Mouse (Mus musculus): Measurements from ENCODE around the gene 4933406M09Rik. TPM values are rescaled to one million over a fixed set of nuclear protein-coding genes. Genes with fewer than 3 reads are reported as not detected.
A peak's percentile ranks its signal among the peaks of the same experiment; 100 is the strongest.

4933406M09Rik gene
- polyA plus RNA-seq, 1 experiment from 2014 or later = not detected

DNA sequence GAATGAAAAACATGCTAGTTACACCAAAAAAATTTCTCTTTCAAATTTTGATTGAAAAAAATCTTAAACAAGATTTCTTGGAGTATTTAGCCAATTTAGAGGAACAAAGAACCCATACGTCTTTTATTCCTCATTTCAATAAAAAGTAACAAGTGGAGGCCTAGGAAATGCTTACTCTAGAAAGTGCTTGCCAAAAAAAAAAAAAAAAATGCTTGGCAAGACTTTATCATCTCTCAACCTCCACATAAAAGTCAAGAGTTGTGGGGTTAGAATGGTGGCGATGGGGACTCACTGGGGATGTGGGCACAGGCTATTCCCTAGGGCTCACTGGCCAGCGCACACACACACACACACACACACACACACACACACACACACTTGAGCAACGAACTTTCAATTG, 22.5 kb upstream of the 4933406M09Rik start:
- Histone ChIP-seq H3K9me3 (ENCODE audit: control insufficient read depth, low read length) (no peaks in the 10 kb centered on the region), H3K4me1 (ENCODE audit: control insufficient read depth, insufficient read depth, low read length) (peaks cover 11% of the 10 kb centered on the region), H3K27me3 (ENCODE audit: control insufficient read depth, insufficient read depth, low read length) (no peaks in the 10 kb centered on the region), H3K4me2 (replicated peaks; ENCODE audit: low read depth, low read length) (no peak overlapping the region), H3K36me3 (ENCODE audit: control insufficient read depth, insufficient read depth, low read length) (peaks cover 16% of the 10 kb centered on the region), H3K27ac (ENCODE audit: low read depth, low read length) (no peak overlapping the region), H3K4me3 (ENCODE audit: low read length) (no peak overlapping the region), H3K9ac (ENCODE audit: low read depth, low read length) (no peak overlapping the region)
- 77% methylated on average over 4 of the region's 4 CpGs for whole genome bisulfite sequencing
- no peak for ATAC-seq (ENCODE audit: low FRiP score, low TSS enrichment)

GRCm38 (mm10) chr1:134365491-134365890, 20.2 kb upstream of the 4933406M09Rik start:
- ATAC-seq (ENCODE audit: low FRiP score, low TSS enrichment) = no peak
- Histone ChIP-seq H3K4me2 (replicated peaks; ENCODE audit: low read depth, low read length) (no peak overlapping the region), H3K9ac (ENCODE audit: low read depth, low read length) (no peak overlapping the region), H3K27me3 (ENCODE audit: control insufficient read depth, insufficient read depth, low read length) (no peaks in the 10 kb centered on the region), H3K36me3 (ENCODE audit: control insufficient read depth, insufficient read depth, low read length) (peaks cover 2% of the 10 kb centered on the region; the same call in 1 of the 2 replicates), H3K4me3 (ENCODE audit: low read length) (no peak overlapping the region), H3K27ac (ENCODE audit: low read depth, low read length) (no peak overlapping the region), H3K9me3 (ENCODE audit: control insufficient read depth, low read length) (peaks cover under 1% of the 10 kb centered on the region; the same call in 1 of the 2 replicates), H3K4me1 (ENCODE audit: control insufficient read depth, insufficient read depth, low read length) (peaks cover 6% of the 10 kb centered on the region)
- WGBS = 69% methylated on average over 5 of the region's 5 CpGs

DNA sequence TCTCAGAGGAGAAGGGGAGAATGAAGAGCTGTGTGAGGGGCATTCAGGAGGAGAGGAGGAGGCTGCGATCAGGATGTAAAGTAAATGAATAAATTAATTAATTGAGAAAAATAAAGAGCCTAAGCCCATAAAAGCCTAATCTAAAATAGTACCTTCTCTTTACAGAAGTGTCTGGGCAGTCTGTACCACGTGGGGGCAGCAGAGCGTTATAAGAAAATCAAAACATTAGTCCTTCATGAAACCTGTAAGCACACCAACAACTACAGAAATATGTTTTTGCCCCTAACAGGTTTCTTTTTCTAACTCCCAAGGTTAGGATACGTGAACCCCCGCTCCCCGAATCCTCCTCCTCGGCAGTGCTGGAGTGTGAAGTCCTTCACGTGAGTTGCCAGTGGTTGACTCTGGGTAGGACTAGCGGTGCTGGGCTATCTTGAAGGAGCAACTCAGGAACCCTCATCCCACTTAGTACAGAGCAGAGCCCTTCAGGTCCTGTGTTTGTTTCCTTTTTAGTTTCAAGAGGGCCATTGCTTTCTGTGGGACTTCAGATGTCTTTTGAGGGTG, 16.9 kb upstream of the 4933406M09Rik start:
- no peaks in the 10 kb centered on the region for H3K4me1 ChIP-seq (ENCODE audit: control insufficient read depth, insufficient read depth, low read length)
- H3K27ac ChIP-seq (ENCODE audit: low read depth, low read length) = no peak overlapping the region
- H3K4me2 ChIP-seq (replicated peaks; ENCODE audit: low read depth, low read length) = no peak overlapping the region
- no peak for ATAC-seq (ENCODE audit: low FRiP score, low TSS enrichment)
- no peaks in the 10 kb centered on the region for H3K27me3 ChIP-seq (ENCODE audit: control insufficient read depth, insufficient read depth, low read length)
- H3K9me3 ChIP-seq (ENCODE audit: control insufficient read depth, low read length) = peaks cover 3% of the 10 kb centered on the region; the same call in 1 of the 2 replicates
- no peak overlapping the region for H3K4me3 ChIP-seq (ENCODE audit: low read length)
- no peak overlapping the region for H3K9ac ChIP-seq (ENCODE audit: low read depth, low read length)
- no peaks in the 10 kb centered on the region for H3K36me3 ChIP-seq (ENCODE audit: control insufficient read depth, insufficient read depth, low read length)
- WGBS = 55% methylated on average over 9 of the region's 9 CpGs

DNA sequence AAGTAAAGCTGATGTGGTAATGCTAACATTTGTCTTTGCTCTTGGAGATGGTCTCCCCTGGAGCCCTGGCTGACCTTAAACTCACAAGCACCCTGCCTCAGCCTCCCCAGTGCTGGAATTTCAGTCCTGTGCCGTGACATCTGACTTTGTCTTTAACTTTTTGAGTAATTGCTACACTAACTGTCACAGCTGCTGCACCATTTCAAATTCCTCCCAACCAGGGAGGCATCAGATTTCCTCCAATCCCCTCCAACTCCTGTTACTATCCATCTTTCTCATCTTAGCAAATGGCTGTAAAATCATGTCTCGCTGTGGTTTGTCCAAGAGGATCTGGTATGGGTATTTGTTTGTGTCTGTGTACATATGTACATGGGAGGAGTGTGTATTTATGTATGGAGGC, 11.6 kb upstream of the 4933406M09Rik start:
- no peaks in the 10 kb centered on the region for H3K36me3 ChIP-seq (ENCODE audit: control insufficient read depth, insufficient read depth, low read length)
- peaks cover 3% of the 10 kb centered on the region; the same call in 1 of the 2 replicates for H3K9me3 ChIP-seq (ENCODE audit: control insufficient read depth, low read length)
- ATAC-seq (ENCODE audit: low FRiP score, low TSS enrichment) = no peak
- no peaks in the 10 kb centered on the region for H3K4me1 ChIP-seq (ENCODE audit: control insufficient read depth, insufficient read depth, low read length)
- H3K9ac ChIP-seq (ENCODE audit: low read depth, low read length) = no peak overlapping the region
- H3K4me2 ChIP-seq (replicated peaks; ENCODE audit: low read depth, low read length) = no peak overlapping the region
- H3K4me3 ChIP-seq (ENCODE audit: low read length) = no peak overlapping the region
- no peak overlapping the region for H3K27ac ChIP-seq (ENCODE audit: low read depth, low read length)
- WGBS = 48% methylated on average over 2 of the region's 2 CpGs
- no peaks in the 10 kb centered on the region for H3K27me3 ChIP-seq (ENCODE audit: control insufficient read depth, insufficient read depth, low read length)

- Histone ChIP-seq H3K4me3 (ENCODE audit: low read length) (no peak overlapping the region), H3K9me3 (ENCODE audit: control insufficient read depth, low read length) (no peaks in the 10 kb centered on the region), H3K36me3 (ENCODE audit: control insufficient read depth, insufficient read depth, low read length) (no peaks in the 10 kb centered on the region), H3K27me3 (ENCODE audit: control insufficient read depth, insufficient read depth, low read length) (no peaks in the 10 kb centered on the region), H3K4me2 (replicated peaks; ENCODE audit: low read depth, low read length) (peak overlapping the region; percentile 61), H3K9ac (ENCODE audit: low read depth, low read length) (no peak overlapping the region), H3K4me1 (ENCODE audit: control insufficient read depth, insufficient read depth, low read length) (no peaks in the 10 kb centered on the region), H3K27ac (ENCODE audit: low read depth, low read length) (no peak overlapping the region)
- 62% methylated on average over 2 of the region's 2 CpGs for WGBS
- no peak for ATAC-seq (ENCODE audit: low FRiP score, low TSS enrichment)
Observed at GRCm38 (mm10) chr1:134381051-134381450, 4.7 kb upstream of the 4933406M09Rik start.

- ATAC-seq (ENCODE audit: low FRiP score, low TSS enrichment) = no peak
- peak overlapping the region; percentile 34 for H3K4me3 ChIP-seq (ENCODE audit: low read length)
- H3K27me3 ChIP-seq (ENCODE audit: control insufficient read depth, insufficient read depth, low read length) = no peaks in the 10 kb centered on the region
- peak overlapping the region; percentile 40; the same call in 1 of the 2 replicates for H3K9ac ChIP-seq (ENCODE audit: low read depth, low read length)
- 4% methylated on average over 19 of the region's 19 CpGs for WGBS
- H3K9me3 ChIP-seq (ENCODE audit: control insufficient read depth, low read length) = no peaks in the 10 kb centered on the region
- H3K27ac ChIP-seq (ENCODE audit: low read depth, low read length) = no peak overlapping the region
- H3K4me1 ChIP-seq (ENCODE audit: control insufficient read depth, insufficient read depth, low read length) = no peaks in the 10 kb centered on the region
- no peaks in the 10 kb centered on the region for H3K36me3 ChIP-seq (ENCODE audit: control insufficient read depth, insufficient read depth, low read length)
- H3K4me2 ChIP-seq (replicated peaks; ENCODE audit: low read depth, low read length) = peak overlapping the region; percentile 61
Observed at GRCm38 (mm10) chr1:134381795-134382625, 3.7 kb upstream of the 4933406M09Rik start.

GRCm38 (mm10) chr1:134384581-134384980, 1.2 kb upstream of the 4933406M09Rik start:
- Histone ChIP-seq H3K27me3 (ENCODE audit: control insufficient read depth, insufficient read depth, low read length) (no peaks in the 10 kb centered on the region), H3K4me2 (replicated peaks; ENCODE audit: low read depth, low read length) (no peak overlapping the region), H3K27ac (ENCODE audit: low read depth, low read length) (no peak overlapping the region), H3K9ac (ENCODE audit: low read depth, low read length) (no peak overlapping the region), H3K36me3 (ENCODE audit: control insufficient read depth, insufficient read depth, low read length) (no peaks in the 10 kb centered on the region), H3K9me3 (ENCODE audit: control insufficient read depth, low read length) (no peaks in the 10 kb centered on the region), H3K4me1 (ENCODE audit: control insufficient read depth, insufficient read depth, low read length) (no peaks in the 10 kb centered on the region), H3K4me3 (ENCODE audit: low read length) (no peak overlapping the region)
- WGBS = 87% methylated on average over 4 of the region's 4 CpGs
- ATAC-seq (ENCODE audit: low FRiP score, low TSS enrichment) = no peak

DNA sequence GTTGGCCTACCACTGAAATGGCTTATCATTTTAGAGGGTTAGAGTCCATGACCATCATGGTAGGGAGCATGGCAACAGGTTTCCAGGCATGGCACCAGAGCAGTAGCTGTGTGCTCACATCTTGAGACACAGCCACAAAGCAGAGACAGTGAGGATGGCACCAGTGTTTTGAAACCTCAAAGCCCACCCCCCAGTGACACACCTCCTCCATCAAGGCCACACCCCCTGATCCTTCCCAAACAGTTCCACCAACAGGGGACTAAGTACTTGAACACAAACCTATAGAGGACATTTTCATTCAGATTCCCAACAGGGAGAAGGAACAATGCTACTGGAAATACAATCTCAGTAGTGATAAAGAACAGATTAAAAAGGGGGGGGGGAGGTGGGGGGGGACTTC, 564 bp upstream of the 4933406M09Rik start:
- H3K36me3 ChIP-seq (ENCODE audit: control insufficient read depth, insufficient read depth, low read length) = no peaks in the 10 kb centered on the region
- H3K4me1 ChIP-seq (ENCODE audit: control insufficient read depth, insufficient read depth, low read length) = no peaks in the 10 kb centered on the region
- no peaks in the 10 kb centered on the region for H3K9me3 ChIP-seq (ENCODE audit: control insufficient read depth, low read length)
- no peak for ATAC-seq (ENCODE audit: low FRiP score, low TSS enrichment)
- H3K4me2 ChIP-seq (replicated peaks; ENCODE audit: low read depth, low read length) = no peak overlapping the region
- no peak overlapping the region for H3K27ac ChIP-seq (ENCODE audit: low read depth, low read length)
- no peak overlapping the region for H3K9ac ChIP-seq (ENCODE audit: low read depth, low read length)
- H3K27me3 ChIP-seq (ENCODE audit: control insufficient read depth, insufficient read depth, low read length) = no peaks in the 10 kb centered on the region
- no peak overlapping the region for H3K4me3 ChIP-seq (ENCODE audit: low read length)

DNA sequence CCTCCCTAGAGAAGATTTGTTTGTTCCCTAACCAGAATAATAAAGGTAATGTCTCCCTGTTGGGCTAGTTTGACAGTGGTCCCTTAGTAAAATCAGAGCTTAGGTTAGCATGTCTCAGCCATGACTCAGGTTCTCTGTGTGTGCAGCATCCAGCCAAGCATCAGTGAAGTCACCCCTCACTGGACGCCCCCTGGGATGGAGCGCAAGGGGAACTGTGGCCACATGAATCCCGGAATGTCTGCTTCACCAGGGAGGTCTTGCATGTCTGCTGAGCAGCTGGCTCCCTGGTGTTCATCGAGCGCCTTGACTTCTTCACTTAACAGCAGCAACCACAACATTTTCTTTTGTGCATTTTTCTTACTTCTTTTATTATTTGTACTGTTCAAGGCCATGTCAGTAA, 8.1 kb downstream of the 4933406M09Rik start:
- H3K9me3 ChIP-seq (ENCODE audit: control insufficient read depth, low read length) = no peaks in the 10 kb centered on the region
- no peaks in the 10 kb centered on the region for H3K4me1 ChIP-seq (ENCODE audit: control insufficient read depth, insufficient read depth, low read length)
- ATAC-seq (ENCODE audit: low FRiP score, low TSS enrichment) = no peak
- no peaks in the 10 kb centered on the region for H3K27me3 ChIP-seq (ENCODE audit: control insufficient read depth, insufficient read depth, low read length)
- WGBS = 45% methylated on average over 5 of the region's 5 CpGs
- H3K36me3 ChIP-seq (ENCODE audit: control insufficient read depth, insufficient read depth, low read length) = no peaks in the 10 kb centered on the region
- no peak overlapping the region for H3K27ac ChIP-seq (ENCODE audit: low read depth, low read length)
- H3K4me2 ChIP-seq (replicated peaks; ENCODE audit: low read depth, low read length) = no peak overlapping the region
- H3K4me3 ChIP-seq (ENCODE audit: low read length) = no peak overlapping the region
- no peak overlapping the region for H3K9ac ChIP-seq (ENCODE audit: low read depth, low read length)
